Mouse (Mus musculus): ENCODE results near the gene Gm20532.

The Gm20532 gene

GRCm38 (mm10) chr2:26626081-26626480 is 39.6 kb downstream of the Gm20532 start:
- DNase-seq: no peak

DNA sequence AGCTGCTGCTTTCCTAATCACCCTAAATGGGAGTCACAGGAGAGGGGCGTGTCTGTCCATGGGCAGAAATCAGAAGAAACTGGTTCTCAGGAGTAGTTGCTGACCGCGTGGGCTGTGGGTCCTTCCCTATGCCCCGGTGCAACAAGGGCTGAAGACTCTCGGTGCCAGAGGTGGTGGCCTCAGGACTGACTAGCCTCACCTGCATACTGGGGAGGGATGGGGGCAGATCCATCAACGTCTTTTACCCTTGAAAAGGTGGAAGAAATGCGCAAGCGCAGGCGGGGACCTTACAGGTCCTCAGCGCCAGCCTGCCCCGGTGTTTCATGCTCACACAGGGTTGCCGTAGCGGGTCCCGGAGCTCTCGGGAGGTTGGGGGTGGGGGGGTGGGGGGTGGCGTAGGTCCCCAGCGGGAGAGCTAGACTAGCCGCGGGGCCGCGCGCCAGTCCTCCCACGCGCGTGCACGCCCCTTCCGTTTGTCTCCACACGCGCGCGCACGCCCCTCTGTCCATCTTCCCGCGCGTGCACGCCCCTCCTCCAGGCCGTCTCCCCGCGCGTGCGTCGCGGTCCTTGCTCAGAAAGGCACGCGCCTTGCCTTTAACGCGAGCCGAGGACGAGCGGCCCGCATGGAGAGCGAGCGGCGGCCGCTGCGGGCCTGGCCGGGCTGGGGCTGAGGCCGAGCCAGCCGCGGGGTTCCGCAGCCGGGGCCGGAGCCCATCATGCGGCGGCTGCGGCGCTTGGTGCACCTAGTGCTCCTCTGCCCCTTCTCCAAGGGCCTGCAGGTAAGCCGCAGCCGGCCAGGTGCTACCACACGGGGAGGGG is 41.7 kb downstream of the Gm20532 start, which contains the start of gene Fam69b:
Gene Fam69b, plus strand, starts transcription at position 537 of the 819 bp plus-strand sequence.
- peak; percentile 87 for DNase-seq

DNA sequence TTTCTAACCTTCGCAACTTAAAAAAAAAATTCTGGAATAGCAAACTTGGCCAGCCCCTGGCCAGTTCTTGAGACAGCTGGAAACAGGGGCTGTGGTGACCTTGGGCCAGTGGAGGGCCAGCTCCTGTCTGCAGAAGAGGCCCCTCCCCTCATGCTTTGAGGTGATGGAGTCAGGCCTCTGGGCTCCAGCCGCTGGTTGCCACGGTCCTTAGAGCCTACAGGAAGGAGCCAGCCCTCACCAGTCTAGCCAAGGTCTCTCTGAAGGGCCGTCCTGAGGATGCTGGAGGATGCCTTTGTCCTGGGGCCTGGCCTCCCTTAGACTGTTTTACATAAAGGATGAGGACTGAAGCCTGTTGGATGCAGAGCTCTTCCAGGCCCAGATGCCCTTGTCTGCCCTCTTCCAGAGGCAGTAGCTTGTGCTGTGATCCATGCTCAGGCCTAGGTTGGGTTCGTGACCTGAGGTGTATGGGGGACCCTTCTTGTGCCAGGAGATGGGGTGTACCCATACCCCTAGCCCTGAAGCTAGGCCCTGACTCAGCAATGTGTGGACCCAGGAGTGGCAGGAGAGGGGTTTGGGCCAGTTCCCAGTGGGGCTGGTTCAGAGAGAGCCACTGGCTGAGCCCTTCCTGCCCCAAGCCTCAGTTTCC is 42.5 kb downstream of the Gm20532 start:
- DNase-seq: peak; percentile 39

DNA sequence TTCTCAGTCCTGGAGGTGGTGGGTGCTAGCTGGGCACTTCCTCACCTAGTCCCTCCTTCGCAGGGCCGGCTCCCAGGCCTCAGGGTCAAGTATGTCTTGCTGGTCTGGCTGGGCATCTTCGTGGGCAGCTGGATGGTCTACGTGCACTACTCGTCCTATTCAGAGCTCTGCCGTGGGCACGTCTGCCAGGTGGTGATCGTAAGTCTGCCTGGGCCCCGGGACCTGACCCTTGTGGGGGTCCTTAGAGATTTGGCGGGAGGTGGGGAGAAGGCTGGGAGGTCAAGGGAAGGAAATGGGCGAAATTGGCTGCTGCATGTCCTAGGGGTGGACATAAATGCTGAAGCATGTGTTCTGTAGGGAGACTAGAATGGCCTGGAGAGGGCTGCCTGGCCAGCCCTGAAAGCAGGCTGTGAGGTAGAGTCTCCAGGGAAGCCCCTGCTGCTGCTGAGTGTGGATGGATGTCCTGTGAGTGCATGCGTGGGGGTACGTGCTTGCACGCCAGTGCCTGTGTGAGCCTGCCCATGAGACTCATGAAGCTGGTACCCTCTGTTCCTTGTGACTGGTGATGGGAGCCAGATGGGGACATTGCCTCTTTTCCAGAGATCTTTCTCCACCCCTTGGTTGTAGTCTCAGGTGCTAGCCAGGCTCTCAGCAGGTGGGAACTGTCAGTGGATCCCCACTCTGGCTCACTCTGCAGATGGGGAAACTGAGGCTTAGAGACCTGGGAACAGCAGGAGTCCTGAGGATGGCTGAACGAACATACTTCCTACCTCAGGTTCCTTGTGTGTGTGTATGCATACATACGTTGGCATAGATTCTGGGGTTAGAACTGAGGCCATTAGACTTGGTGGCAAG is 46.3 kb downstream of the Gm20532 start:
- no peak for DNase-seq

DNA sequence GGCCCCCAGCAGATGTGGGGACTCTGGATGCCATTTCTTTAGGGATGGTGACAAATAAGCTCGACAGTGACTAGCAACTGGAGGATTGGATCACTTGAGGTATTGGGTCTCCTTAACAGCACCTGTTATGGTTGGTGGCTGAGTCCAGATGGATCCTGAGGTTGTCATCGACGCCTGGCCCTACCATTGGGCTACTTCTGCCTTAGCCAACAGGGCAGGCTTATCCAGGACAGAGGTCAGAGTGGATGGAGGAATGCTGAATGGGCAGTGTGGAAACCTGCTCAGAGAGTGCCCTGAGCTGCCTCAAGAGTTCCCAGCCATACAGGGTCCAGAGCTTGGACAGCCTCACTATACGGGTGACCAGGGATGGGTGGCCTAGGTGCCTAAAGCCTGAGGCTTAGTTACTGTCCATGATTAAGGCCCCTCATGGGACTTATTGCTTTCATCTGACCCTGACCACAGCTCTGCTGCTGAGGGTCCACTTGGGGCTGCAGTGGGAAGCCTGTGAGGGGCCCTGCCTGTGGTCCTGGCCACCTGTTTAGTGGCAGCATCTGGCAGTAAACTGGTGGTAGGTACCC is 47.6 kb downstream of the Gm20532 start:
- no peak for DNase-seq

- no peak for DNase-seq
These were observed 48.4 kb downstream of the Gm20532 start for GRCm38 (mm10) chr2:26634629-26635488.

DNA sequence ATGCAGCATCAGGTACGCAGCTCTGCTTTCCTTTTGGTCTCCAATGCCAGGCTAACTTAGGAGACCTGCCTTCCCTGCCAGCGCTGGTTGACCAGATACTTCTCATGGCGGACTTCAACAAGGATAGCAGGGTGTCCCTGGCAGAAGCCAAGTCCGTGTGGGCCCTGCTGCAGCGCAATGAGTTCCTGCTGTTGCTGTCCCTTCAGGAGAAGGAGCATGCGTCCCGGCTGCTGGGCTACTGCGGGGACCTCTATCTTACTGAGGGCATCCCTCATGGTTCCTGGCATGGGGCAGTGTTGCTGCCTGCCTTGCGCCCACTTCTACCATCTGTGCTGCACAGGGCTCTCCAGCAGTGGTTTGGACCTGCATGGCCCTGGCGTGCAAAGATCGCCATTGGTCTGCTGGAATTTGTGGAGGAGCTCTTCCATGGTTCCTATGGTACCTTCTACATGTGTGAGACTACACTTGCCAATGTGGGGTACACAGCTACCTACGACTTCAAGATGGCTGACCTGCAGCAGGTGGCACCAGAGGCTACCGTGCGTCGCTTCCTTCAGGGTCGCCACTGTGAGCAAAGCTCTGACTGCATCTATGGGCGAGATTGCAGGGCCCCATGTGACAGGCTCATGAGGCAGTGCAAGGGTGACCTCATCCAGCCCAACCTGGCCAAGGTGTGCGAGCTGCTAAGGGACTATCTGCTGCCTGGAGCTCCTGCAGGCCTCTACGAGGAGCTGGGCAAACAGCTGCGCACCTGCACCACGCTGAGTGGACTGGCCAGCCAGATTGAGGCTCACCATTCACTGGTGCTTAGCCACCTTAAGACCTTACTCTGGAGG is 49.3 kb downstream of the Gm20532 start:
- no peak for DNase-seq

DNA sequence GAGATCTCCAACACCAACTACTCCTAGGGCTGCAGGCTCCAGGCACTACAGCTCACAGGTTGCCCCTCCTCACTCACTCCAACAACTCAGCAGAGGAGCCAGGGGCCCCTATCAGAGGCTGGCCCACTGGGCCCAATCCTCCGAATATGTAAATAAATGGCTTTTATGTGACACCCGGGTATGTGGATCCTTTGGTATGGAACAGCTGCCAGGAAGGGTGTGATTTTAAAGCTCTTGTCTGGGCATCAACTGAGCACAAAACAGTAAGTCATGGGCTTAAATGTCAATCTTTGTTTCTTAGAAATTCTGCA is 49.8 kb downstream of the Gm20532 start:
- DNase-seq: no peak

- DNase-seq: no peak
These were observed 51.0 kb downstream of the Gm20532 start for GRCm38 (mm10) chr2:26637316-26637932.

- DNase-seq: no peak
These were observed 51.6 kb downstream of the Gm20532 start for GRCm38 (mm10) chr2:26638039-26638438.

GRCm38 (mm10) chr2:26638572-26638971 is 52.1 kb downstream of the Gm20532 start:
- no peak for DNase-seq

- no peak for DNase-seq
These were observed 52.6 kb downstream of the Gm20532 start for GRCm38 (mm10) chr2:26639083-26639482.

DNA sequence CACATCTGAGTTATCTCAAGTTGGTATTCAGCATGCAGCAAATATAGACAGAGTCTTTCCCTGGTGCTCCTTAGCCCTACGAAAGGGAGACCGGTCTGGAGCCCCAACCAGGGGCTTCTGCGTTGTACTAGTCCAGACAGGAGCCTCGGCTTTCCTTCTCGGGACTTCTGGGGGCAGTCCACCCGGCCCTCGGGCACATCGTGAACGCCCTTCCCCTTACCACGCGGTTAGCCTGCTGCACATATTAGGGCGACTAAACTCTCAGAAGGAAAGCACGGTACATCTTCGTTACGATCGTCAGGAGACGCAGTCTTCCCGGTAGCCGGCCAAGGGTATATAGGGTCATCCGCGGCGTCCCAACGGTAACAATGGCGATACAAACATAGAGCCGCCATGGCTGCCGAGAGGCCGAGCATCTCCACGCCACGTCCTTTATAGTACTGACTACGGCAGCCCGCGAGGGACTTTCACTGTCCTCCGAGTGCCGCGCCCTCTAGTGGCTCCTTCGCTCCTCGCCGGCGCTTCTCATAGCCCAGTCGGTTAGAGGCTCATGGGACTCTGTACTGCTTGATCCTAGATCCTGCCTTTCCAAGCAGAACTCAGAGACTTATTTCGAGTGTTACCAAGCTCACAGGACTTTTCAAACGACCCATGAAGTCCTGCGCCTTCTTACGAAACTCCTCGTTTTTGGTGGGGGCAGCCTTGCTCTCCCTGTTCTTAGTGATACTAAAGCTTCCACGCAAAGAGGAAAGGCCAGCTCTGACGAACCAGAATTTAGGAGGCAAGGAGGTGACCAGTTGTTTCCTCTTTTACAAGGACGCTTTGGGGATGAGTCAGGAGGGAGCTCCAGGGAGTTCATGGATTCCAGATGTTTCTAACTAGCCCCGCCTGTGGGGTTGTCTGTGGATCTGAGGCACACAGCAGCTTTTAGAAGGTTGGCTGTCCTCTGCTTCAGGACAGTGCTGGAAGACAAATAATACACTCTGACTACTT is 53.7 kb downstream of the Gm20532 start:
- peak; percentile 95 for DNase-seq

- DNase-seq: no peak
These were observed 54.7 kb downstream of the Gm20532 start for GRCm38 (mm10) chr2:26641006-26641647.

DNA sequence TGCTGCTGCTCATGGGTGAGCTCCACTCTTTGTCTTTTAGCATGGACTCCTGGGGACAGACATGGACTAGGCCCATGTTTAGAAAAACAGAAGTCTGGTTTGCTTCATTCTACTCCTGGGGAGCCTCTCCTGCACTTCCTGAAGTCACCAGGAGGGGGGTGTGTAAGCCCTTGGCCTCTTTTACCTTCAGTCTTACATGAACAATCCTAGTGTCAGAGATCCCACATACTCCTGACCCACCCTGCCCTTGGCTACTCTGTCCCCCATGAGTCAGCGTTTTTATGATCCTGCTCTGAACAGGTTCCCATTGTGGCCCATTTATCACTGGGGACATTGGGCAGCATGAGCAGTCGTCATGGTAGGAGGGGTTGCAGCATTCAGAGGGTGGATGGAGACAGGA is 57.5 kb downstream of the Gm20532 start:
- no peak for DNase-seq

DNA sequence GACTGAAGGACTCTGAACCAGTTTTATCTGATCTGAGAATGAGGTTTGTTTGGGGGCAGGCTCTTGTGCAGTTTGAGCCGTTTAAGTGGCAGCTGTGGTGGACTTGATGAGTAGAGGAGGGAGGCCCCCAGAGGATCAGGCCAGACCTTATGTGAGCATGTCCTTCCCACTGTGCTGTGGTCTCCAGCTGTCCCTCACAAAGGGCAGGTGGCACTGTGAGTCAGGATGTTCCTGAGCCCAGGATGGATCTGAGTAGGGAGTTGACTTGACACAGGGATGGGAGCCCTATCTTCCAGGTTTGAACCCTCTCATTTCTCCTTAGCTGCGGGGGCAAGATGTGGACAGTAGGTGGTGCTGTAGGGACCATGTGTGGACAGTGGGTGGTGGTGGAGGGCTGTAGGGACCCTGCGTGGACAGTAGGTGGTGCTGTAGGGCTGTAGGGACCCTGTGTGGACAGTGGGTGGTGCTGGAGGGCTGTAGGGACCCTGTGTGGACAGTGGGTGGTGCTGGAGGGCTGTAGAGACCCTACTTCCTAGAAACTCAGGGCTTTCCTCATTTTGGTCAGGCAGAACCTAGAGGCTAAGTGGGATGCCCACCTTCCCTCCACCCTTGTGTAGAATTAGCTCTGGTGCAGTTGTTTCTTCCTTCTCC is 60.3 kb downstream of the Gm20532 start:
- DNase-seq: peak; percentile 59

GRCm38 (mm10) chr2:26654687-26655086 is 68.2 kb downstream of the Gm20532 start:
- no peak for DNase-seq

- no peak for DNase-seq
These were observed 71.0 kb downstream of the Gm20532 start for GRCm38 (mm10) chr2:26657426-26657825.
